Mouse (Mus musculus) embryonic facial prominence, embryonic 11.5 days (tissue): ENCODE results near the gene Dguok. TPM values are rescaled to one million over a fixed set of nuclear protein-coding genes. Genes with fewer than 3 reads are reported as not detected.

ENCODE experiments used
- ATAC-seq: fragments of 200-750 bp; cut with Nextera tagmentation; replicated peaks from 2 replicates; pipeline ENCODE4 v1.8.0; 2017; ENCODE audit warnings: low read depth; ENCODE audit not compliant: insufficient number of reproducible peaks, low FRiP score, low TSS enrichment
- DNase-seq: peaks from one replicate; pipeline ENCODE4 v3.0.0-alpha.2; 2015; ENCODE audit warnings: low spot score
- H3K27ac ChIP-seq: fragments of 300-500 bp; sonication (generic); replicated peaks from 2 replicates; pipeline ENCODE4 v1.5.1; 2014; ENCODE audit warnings: mild to moderate bottlenecking, low read depth, low read length, control low read depth
- H3K27me3 ChIP-seq: fragments of 300-500 bp; sonication (generic); 2 replicates; pipeline ENCODE4 v1.6.1; 2014; ENCODE audit warnings: mild to moderate bottlenecking, low read length, moderate library complexity, mixed read lengths; ENCODE audit not compliant: control insufficient read depth, insufficient read depth
- H3K36me3 ChIP-seq: fragments of 300-500 bp; sonication (generic); replicated peaks from 2 replicates; pipeline ENCODE4 v1.6.1; 2014; ENCODE audit warnings: low read depth, mild to moderate bottlenecking, low read length, moderate library complexity, mixed read lengths; ENCODE audit not compliant: control insufficient read depth, insufficient read depth
- H3K4me1 ChIP-seq: fragments of 300-500 bp; sonication (generic); 2 replicates; pipeline ENCODE4 v1.6.1; 2014; ENCODE audit warnings: low read length, mixed read lengths; ENCODE audit not compliant: control insufficient read depth, insufficient read depth
- H3K4me2 ChIP-seq: fragments of 300-500 bp; sonication (generic); 2 replicates; pipeline ENCODE4 v1.6.1; 2014; ENCODE audit warnings: low read depth, mild to moderate bottlenecking, control low read depth, low read length, moderate library complexity
- H3K4me3 ChIP-seq: fragments of 300-500 bp; sonication (generic); 2 replicates; pipeline ENCODE4 v1.5.1; 2014; ENCODE audit warnings: low read depth, low read length, control low read depth
- H3K9ac ChIP-seq: fragments of 300-500 bp; sonication (generic); replicated peaks from 2 replicates; pipeline ENCODE4 v1.6.1; 2014; ENCODE audit warnings: mild to moderate bottlenecking, control low read depth, low read length
- H3K9me3 ChIP-seq: fragments of 300-500 bp; sonication (generic); replicated peaks from 2 replicates; pipeline ENCODE4 v1.6.1; 2016; ENCODE audit warnings: mild to moderate bottlenecking, low read length, inconsistent platforms, mixed read lengths; ENCODE audit not compliant: control insufficient read depth
- WGBS: fragments of 180-500 bp; shearing (Covaris S2); extraction: QIAGEN DNeasy Blood & Tissue Kit; methylation state at CpG from one replicate; pipeline ENCODE4 v1.1.7; 2014; 5-methylcytosine and 5-hydroxymethylcytosine counted together
- polyA plus RNA-seq: library from polyadenylated mRNA; unstranded; fragments of >200 nt; fragmentation: Nextera tagmentation; extraction: Ambion mirVana; gene quantifications from 2 replicates; pipeline ENCODE4 v1.2.1, GENCODE M21; 2014

Dguok gene
- polyA plus RNA-seq, 1 experiment from 2014 or later, result 56.1 TPM

GRCm38 (mm10) chr6:83496753-83497710 lies 9.7 kb downstream of the Dguok start:
- Histone ChIP-seq H3K27me3 (no peaks in the 10 kb centered on the region), H3K4me3 (no peak overlapping the region), H3K9me3 (no peaks in the 10 kb centered on the region), H3K36me3 (no peaks in the 10 kb centered on the region), H3K4me2 (no peak overlapping the region), H3K4me1 (no peaks in the 10 kb centered on the region), H3K9ac (no peak overlapping the region), H3K27ac (no peak overlapping the region)
- ATAC-seq (no peak), DNase-seq (no peak)
- 89% methylated on average over 22 of the region's 22 CpGs for WGBS

DNA sequence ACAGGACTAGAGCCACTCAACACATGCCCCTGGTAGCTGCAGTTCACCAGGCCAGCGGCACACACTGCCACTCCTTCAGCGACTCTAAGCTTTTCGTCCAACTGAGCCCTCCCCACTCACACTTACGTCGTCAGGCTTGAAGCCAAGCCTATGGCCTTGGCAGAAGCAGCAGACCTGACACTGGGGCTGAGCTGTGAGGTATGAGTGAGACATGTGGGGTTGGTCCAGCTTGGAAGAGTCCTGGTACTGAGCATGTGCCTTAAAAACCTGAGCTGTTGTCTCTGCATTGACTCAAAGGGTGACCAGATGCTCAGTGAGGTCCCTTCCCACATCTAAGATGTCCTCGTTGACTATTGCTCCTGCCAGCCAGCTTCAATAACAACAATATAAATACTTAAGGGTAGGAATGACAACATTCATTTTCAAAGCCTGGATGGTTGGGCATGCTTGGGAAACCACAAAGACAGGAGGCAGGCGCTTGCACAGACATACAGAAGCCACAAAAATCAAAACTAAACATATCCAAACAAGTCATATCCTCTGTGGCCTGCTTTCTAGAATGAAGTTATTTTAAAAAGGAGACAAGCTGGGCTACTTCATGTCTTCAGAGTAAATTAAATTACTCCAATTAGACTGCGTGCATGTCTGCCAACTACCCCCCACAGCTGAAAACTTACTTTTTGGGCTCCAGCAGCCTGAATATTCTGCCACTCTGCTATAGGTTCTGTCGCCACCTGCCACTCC lies 10.6 kb downstream of the Dguok start:
- DNase-seq (no peak), ATAC-seq (no peak)
- Histone ChIP-seq H3K27me3 (no peaks in the 10 kb centered on the region), H3K9me3 (no peaks in the 10 kb centered on the region), H3K27ac (no peak overlapping the region), H3K4me3 (no peak overlapping the region), H3K36me3 (no peaks in the 10 kb centered on the region), H3K4me1 (no peaks in the 10 kb centered on the region), H3K4me2 (no peak overlapping the region), H3K9ac (no peak overlapping the region)
- WGBS, result 89% methylated on average over 9 of the region's 9 CpGs

DNA sequence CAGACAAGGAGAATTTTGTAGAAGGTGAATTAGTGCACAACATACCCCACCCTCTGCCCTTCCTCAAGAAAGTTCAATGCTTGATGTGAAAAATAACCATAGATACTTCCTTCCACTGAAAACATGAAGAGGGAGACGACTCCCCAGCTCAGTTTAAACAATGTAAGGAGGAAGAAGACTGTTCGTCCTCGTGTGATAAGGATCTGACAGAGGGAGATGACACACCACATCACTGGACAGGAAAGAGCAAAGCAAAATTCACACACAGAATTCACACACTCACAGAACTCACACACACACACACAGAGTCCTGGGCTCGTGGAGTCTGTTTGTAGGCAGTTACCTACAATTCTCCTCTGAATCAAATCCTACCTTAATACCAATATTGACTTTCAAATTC lies 16.1 kb downstream of the Dguok start:
- H3K4me1 ChIP-seq, result no peaks in the 10 kb centered on the region
- H3K9me3 ChIP-seq, result no peaks in the 10 kb centered on the region
- no peak overlapping the region for H3K27ac ChIP-seq
- H3K36me3 ChIP-seq, result no peaks in the 10 kb centered on the region
- H3K9ac ChIP-seq, result no peak overlapping the region
- H3K27me3 ChIP-seq, result no peaks in the 10 kb centered on the region
- no peak overlapping the region for H3K4me2 ChIP-seq
- ATAC-seq (no peak), DNase-seq (no peak)
- WGBS, result 79% methylated on average over 4 of the region's 4 CpGs
- no peak overlapping the region for H3K4me3 ChIP-seq

DNA sequence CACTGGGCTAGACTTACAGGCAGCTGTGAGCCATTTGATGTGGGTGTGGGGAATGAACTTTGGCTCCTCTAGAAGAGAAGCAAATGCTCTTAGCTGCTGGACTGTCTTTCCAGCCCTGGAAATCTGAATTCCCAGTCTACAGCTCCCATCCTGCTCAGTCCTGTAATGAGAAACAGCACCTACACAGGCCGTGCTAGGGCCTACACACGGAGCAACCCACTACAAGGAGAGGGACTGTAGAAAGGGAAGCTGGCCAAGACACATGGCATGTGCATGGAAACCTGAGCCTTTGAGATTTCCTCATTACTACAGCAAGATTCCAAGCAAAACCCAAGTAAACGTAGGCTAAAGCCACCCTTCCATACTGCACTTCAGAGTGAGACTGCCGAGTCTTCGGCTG lies 18.6 kb downstream of the Dguok start:
- ATAC-seq (no peak), DNase-seq (no peak)
- Histone ChIP-seq H3K36me3 (no peaks in the 10 kb centered on the region), H3K4me1 (no peaks in the 10 kb centered on the region), H3K4me3 (no peak overlapping the region), H3K4me2 (no peak overlapping the region), H3K27me3 (no peaks in the 10 kb centered on the region), H3K9ac (no peak overlapping the region), H3K9me3 (no peaks in the 10 kb centered on the region), H3K27ac (no peak overlapping the region)
- 79% methylated on average over 5 of the region's 5 CpGs for WGBS

DNA sequence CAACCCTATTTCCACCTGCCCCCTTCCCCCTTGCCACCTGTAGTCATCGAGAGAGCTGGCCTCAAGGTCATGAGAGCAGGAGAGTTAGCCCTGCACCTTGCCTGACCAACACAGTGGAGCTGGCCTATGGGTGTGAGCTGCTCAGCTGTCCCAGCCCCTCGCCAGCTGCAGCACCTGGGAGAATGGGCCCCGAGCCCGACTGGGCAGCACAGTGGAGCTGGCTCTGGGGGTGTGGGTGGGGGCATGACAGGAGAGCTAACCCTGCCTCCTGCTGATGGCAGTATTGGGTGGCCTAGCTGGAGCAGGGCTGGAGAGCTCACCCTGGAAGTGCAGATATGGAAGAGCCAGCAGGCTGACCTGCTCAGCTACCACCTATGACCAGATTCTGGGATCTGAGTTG lies 19.5 kb downstream of the Dguok start:
- H3K27ac ChIP-seq, result no peak overlapping the region
- no peak overlapping the region for H3K9ac ChIP-seq
- H3K4me1 ChIP-seq, result no peaks in the 10 kb centered on the region
- no peaks in the 10 kb centered on the region for H3K27me3 ChIP-seq
- no peak overlapping the region for H3K4me2 ChIP-seq
- WGBS, result 97% methylated on average over 4 of the region's 4 CpGs
- no peaks in the 10 kb centered on the region for H3K36me3 ChIP-seq
- no peaks in the 10 kb centered on the region for H3K9me3 ChIP-seq
- H3K4me3 ChIP-seq, result no peak overlapping the region
- ATAC-seq, result no peak
- no peak for DNase-seq

DNA sequence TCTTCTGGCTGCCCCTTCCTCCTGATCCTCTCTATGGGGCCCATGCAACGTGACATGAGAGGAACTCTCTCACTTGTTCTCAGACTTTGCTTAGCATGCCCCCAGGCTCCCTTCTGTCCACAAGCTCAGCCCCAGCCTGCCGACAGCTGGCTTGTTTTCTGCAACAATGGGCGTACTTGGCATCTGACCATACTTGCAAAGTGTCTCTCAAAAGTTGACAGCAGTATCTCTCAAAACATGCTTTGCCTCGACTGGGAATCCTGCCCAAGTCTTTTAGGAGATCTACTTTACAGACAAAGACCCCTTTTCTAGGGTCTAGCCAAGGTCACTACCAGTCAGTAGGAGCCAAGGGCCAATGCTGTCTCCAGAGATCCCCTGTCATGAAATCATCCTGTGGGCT lies 20.9 kb downstream of the Dguok start:
- no peaks in the 10 kb centered on the region; the same call in 1 of the 2 replicates for H3K36me3 ChIP-seq
- no peak overlapping the region for H3K27ac ChIP-seq
- ATAC-seq (no peak), DNase-seq (no peak)
- H3K4me2 ChIP-seq, result no peak overlapping the region
- no peaks in the 10 kb centered on the region for H3K27me3 ChIP-seq
- H3K4me3 ChIP-seq, result no peak overlapping the region
- 61% methylated on average over 4 of the region's 4 CpGs for WGBS
- no peaks in the 10 kb centered on the region for H3K4me1 ChIP-seq
- H3K9me3 ChIP-seq, result no peaks in the 10 kb centered on the region
- H3K9ac ChIP-seq, result no peak overlapping the region

DNA sequence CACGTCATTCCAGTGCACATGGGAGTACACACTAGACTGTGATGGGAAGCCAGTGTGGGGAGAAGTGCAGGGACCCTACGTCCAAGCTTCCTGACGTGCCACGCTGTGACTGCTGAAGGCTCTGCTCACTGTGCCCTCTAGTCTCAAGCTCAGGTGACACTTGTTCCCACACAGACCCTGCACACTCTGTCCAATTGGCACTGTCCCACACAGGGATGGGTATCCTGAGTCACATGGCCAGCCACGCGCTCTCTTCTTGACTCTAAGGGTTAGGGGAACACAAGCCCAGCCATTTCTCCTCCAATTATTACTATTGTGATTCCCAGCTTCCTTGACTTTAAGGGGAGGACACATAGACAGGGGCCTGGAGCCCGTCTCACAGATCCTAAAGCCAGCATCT lies 23.0 kb downstream of the Dguok start:
- H3K4me1 ChIP-seq, result no peaks in the 10 kb centered on the region
- no peak for DNase-seq
- ATAC-seq, result no peak
- no peak overlapping the region for H3K27ac ChIP-seq
- 90% methylated on average over 7 of the region's 7 CpGs for WGBS
- no peak overlapping the region for H3K9ac ChIP-seq
- H3K9me3 ChIP-seq, result no peaks in the 10 kb centered on the region
- H3K36me3 ChIP-seq, result no peaks in the 10 kb centered on the region; the same call in none of the 2 replicates
- H3K4me2 ChIP-seq, result no peak overlapping the region
- no peaks in the 10 kb centered on the region for H3K27me3 ChIP-seq
- H3K4me3 ChIP-seq, result no peak overlapping the region
